Mouse (Mus musculus) bone marrow, adult 2 months (tissue): ENCODE results near the gene Clec4a3.

ENCODE experiments used
- CTCF ChIP-seq: fragments of 200-500 bp; IDR thresholded peaks from 2 replicates; pipeline ENCODE4 v1.5.1; 2011; ENCODE audit warnings: low read length, control low read depth; ENCODE audit not compliant: control insufficient read depth, insufficient read depth
- POLR2A ChIP-seq: fragments of 200-500 bp; IDR thresholded peaks from 2 replicates; pipeline ENCODE4 v1.6.1; 2011; ENCODE audit warnings: low read depth, mild to moderate bottlenecking, control low read depth, low read length, borderline replicate concordance; ENCODE audit not compliant: control insufficient read depth

DNA sequence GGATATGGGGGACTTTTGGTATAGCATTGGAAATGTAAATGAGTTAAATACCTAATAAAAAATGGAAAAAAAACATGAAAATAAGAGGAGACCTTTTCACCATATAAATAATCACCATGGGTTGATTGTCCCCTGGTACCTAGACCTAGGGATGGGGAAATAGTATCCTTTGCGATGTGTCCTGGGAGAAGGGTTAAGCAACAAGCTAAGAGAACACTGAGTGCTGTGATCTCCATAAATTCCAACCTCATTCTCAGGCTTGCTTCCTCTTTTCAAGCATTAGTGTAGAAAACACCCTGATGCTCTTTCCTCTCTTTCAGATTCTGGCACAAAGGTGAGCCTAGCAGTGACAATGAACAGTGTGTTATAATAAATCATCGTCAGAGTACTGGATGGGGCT lies 16.7 kb downstream of the Clec4a3 start:
- TF ChIP-seq CTCF (no peak), POLR2A (no peak)
